Mouse (Mus musculus): ENCODE data around the gene Mns1.

Mns1 gene

DNA sequence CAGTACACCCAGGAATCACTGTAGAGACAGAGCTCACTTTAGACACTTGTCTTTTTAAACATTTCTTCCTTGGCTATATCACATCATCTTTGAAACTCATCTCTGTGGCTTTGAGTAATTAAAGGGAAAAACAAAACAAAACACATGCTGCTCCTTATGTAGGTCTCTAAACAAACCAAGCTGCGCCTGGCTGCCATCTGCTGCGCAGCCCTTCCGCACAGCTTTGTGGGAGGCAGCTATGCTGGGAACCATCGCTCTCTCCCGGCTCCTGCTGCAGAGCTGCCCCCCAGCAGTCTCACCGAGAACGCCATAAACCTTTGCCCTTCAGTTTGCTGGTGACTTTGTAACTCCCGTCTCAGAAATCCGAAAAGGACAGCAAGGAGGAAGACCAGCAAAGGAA, 37.7 kb downstream of the Mns1 start:
- DNase-seq (ENCODE audit: low spot score): no peak

DNA sequence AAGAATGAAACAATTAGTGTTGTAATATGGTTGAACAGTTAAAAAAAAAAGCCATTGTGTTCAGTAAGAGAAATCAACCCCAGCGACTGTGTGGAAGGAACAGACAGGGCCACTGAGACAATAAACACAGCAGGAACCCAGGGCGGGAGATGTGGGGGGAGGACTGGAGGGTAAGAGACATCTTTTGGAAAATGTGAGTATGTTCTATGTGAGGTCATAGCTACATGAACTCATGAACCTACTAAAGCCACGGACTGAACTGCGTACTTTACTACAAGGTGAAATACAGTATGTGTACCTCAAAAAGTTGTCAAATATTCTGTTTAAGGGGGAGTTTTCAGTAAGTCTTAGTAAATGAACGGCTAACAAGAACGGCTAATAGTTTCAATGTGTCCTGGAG, 39.5 kb downstream of the Mns1 start:
- DNase-seq (ENCODE audit: low spot score): no peak

DNA sequence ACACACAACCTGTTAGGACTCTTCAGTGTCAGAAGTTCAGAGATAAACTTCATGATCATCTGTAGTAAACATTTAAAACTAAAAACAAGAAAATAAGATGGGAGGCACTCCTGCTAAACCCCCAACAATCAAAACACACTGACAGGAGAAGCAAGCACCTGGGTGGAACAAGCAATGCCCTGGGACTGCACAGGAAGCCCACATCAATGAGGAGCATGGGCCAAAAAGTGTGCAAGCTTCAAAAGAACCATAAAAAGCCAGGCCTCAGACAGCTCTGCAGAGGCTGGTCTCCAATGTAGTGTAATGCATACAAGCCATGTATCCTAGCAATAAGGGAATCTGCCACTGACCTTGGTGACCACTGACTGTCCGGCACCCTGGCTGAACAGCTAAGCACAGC, 41.5 kb downstream of the Mns1 start:
- DNase-seq (ENCODE audit: low spot score): no peak

DNA sequence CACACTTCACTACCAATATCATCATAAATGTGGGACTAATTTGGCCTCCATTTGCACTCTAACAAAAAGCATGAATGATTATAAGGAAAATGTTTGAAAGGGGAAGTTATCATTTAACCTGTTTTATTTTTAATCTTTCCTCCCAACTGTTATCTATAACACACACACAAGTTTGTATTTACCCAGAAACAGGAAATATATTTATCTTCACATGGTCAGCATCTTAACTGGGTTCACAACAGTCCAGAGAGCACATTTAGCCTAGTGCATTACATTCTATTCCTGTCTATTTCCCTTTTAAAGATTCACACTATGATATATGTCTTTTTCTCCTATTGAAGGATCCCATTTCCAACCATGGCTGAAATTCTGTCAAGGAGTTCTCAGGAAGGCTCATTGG, 50.7 kb downstream of the Mns1 start:
- DNase-seq (ENCODE audit: low spot score): no peak

DNA sequence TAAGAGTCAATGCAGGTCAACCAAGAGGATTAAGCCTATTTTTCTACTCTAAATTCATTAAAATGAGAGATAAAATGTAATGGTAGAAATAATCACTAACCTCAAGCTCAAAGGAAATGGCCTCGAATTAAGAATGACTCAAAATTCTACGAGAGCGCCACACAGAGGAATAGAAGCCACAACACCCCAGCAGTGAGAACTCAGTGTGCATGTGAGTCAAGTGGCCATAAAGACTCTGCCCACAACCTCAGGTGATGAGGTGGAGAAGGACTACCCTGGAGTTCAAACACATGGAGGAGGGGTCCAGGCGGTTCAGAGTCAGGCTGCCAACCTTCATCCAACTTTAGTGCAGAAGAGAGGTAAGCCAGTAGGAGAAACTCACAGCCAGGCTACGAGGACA, 51.3 kb downstream of the Mns1 start:
- DNase-seq (ENCODE audit: low spot score): no peak

DNA sequence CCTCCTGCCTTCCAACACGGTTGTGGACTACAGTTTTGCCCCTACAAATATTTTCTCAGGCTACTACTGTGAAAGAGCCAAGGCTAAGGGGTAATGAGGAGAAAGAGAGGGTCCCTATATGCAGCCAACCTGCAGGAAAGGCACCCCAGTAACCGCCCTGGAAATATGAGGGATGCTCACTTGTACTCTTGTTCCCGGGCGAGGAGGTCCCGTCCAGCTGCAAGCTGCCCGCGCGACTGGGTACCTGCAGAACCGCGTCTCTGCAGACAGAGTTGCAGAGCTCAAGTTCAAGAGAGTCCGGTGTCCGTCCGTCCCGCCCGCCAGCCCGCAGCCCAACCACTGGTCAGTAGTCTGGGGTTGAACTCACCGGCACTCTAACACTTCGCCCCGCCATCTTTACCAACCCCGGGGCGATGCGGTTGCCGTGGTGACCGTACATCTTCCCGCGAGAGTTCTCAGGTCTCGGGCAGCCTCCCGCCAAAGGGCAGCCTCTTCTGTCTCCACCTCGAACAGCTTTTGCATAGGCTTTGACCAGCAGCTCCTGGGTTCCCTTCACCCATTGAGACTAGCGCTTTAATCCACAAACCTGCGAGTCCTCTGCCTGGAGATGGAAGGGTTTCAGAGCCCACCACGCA, 53.9 kb downstream of the Mns1 start:
- peak; percentile 96 for DNase-seq (ENCODE audit: low spot score)

DNA sequence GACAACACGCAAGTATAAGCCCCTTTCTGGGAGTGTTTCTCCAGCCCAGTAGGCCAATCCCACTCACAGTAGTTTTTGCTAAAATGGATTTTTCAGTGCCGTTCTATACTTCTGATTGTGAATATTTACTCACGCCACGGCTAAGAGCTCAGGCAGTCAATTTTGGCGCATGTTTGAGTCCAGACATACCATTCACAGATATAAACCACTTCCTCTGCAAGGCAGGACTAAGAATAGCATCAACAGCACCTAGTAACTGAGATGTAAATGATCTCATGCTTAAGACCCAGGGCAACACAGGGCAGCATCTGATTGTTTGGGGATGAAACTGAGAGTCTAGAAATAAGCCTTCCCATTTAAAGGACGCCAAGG, 54.4 kb downstream of the Mns1 start, which contains the start of gene Tex9:
Tex9 (minus strand) TSS at position 19 of the 372 bp plus-strand sequence.
- peak; percentile 12 for DNase-seq (ENCODE audit: low spot score)

DNA sequence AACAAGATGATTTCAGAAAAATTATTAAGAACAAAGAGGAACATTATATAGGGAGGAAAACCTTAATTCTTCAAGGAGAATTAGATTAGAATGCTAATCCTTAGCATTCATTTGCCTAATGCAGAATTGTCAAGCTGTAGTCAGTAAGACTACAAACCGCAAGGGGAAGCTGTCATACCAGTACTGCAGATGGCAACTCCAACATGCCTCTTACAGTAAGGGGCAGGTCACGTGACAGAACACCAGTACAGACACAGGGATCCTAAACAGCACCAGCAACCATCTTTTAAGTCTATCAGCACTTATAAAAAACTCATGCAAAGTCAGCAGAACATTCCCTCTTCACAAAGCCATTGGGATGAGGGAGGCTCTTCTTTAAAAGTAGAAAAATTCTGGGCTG, 55.7 kb downstream of the Mns1 start:
- DNase-seq (ENCODE audit: low spot score): no peak

DNA sequence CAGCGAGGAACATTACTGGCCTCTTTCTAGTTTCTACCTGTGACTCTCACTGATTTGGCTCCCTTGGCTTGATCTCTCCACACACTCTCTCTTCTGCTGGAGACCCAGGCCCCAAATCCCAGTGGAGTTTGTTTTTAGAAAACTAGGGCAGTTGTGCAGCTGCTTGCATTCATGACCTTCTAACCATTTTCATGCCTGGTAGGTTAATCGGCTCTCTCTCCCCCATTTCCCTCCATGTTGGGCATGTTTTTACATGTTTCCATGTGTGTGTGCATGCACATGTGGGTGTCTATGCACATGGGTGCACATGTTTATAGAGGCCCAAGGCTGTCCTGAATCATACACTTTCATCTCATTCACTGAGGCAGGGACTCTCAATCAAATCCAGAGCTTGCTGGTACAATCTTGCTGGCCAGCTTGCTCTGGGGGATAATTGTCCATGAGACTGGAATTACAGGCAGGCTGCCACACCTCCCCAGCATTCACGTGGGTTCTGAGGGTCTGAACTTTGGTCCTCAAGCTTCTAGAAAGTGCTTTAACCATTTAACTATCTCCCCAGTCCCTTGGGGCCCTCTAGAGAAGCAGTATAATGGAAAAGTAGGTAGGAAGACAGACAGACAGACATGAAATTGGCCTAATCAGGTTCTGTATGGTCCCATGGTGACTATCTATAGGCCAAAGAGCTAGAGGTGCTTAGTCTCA, 56.3 kb downstream of the Mns1 start:
- no peak for DNase-seq (ENCODE audit: low spot score)

DNA sequence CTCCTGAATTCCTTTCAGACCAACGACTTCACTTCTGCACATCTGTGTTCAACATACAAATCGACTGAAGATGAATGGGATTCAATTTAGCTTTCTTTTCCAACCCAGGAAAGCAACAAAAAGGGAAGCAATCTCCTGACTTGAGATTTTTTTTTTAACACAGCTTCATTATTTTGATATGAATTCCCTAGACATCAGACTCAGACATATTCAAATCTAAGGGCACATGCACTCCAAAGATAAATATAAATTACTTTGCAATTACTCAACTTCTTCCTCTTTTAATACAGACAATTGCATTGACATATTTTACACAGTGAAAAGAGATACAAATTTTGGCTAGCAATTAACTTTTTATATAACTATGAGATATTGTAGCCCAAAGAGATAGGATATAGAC, 58.9 kb downstream of the Mns1 start:
- DNase-seq (ENCODE audit: low spot score): no peak

DNA sequence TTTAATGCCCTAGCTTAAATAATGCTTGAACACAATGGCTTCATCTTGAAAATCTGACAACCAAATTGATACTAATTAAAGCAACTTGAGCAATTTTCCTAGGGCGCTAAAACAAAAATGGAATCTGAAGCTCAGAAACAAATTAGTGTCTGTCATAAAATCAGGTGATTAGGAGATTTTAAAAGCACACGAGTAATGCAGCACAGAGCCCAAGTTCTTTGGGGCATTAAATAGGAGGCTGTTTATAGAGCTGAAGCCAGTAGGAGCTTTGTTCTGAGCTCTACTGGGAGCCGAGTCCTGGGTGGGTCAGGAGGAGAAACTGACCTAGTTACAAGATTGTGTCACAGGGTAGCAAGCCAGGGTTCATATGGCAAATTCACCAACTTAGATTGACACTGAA, 59.4 kb downstream of the Mns1 start:
- no peak for DNase-seq (ENCODE audit: low spot score)

All from embryo, embryonic 10 days (tissue).